Mouse (Mus musculus) midbrain, embryonic 13.5 days (tissue): ENCODE data around the gene Slco4a1. TPM values are rescaled to one million over a fixed set of nuclear protein-coding genes. Genes with fewer than 3 reads are reported as not detected.

Source experiments
- ATAC-seq: fragments of 200-750 bp; cut with Nextera tagmentation; 2 replicates; pipeline ENCODE4 v1.8.0; 2017; ENCODE audit warnings: mild to moderate bottlenecking, moderate TSS enrichment, moderate library complexity
- H3K27ac ChIP-seq: fragments of 300-500 bp; sonication (generic); 2 replicates; pipeline ENCODE4 v1.5.1; 2015; ENCODE audit warnings: inconsistent platforms, mild to moderate bottlenecking, moderate library complexity
- H3K27me3 ChIP-seq: fragments of 300-500 bp; sonication (generic); 2 replicates; pipeline ENCODE4 v1.6.1; 2015; ENCODE audit warnings: mild to moderate bottlenecking, inconsistent platforms
- H3K36me3 ChIP-seq: fragments of 300-500 bp; sonication (generic); 2 replicates; pipeline ENCODE4 v1.6.1; 2015; ENCODE audit warnings: mild to moderate bottlenecking, inconsistent platforms
- H3K4me1 ChIP-seq: fragments of 300-500 bp; sonication (generic); replicated peaks from 2 replicates; pipeline ENCODE4 v1.6.1; 2015; ENCODE audit warnings: inconsistent platforms
- H3K4me2 ChIP-seq: fragments of 300-500 bp; sonication (generic); replicated peaks from 2 replicates; pipeline ENCODE4 v1.6.1; 2015; ENCODE audit warnings: moderate library complexity, mild to moderate bottlenecking, inconsistent platforms
- H3K4me3 ChIP-seq: fragments of 300-500 bp; sonication (generic); replicated peaks from 2 replicates; pipeline ENCODE4 v1.5.1; 2015; ENCODE audit warnings: mild to moderate bottlenecking, inconsistent platforms
- H3K9ac ChIP-seq: fragments of 300-500 bp; sonication (generic); replicated peaks from 2 replicates; pipeline ENCODE4 v1.6.1; 2015; ENCODE audit warnings: mild to moderate bottlenecking, inconsistent platforms
- H3K9me3 ChIP-seq: fragments of 300-500 bp; sonication (generic); 2 replicates; pipeline ENCODE4 v1.6.1; 2016; ENCODE audit warnings: mild to moderate bottlenecking, inconsistent platforms
- WGBS: fragments of 180-500 bp; shearing (Covaris S2); methylation state at CpG from one replicate; pipeline ENCODE4 v1.1.7; 2015; 5-methylcytosine and 5-hydroxymethylcytosine counted together
- polyA plus RNA-seq: library from polyadenylated mRNA; unstranded; fragments of >200 nt; fragmentation: Nextera tagmentation; extraction: Ambion mirVana; gene quantifications from 2 replicates; pipeline ENCODE4 v1.2.1, GENCODE M21; 2015

Slco4a1 gene
- polyA plus RNA-seq, 1 experiment from 2014 or later, result 1.6 TPM

DNA sequence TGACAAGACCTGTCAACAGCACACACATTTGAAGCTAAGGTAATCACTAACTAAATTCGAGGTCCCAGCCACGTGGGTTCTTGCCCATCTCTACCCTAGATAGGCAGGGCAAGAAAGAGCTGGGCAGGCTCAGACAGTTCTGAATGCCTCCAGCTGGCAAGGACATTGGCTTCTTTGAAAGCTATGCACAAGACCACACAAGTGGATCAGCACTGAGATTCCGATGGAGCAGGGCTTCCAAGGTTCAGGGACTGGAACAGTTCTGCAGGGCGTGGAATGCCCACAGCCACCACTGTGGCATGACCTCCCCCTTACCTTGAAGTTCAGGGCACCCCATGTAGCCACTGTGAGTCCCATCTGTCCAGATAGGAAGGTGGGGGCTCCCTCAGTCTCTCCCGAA is 5.5 kb upstream of the Slco4a1 start:
- Histone ChIP-seq H3K27me3 (peaks cover 44% of the 10 kb centered on the region), H3K36me3 (no peaks in the 10 kb centered on the region), H3K9ac (no peak overlapping the region), H3K4me3 (no peak overlapping the region), H3K4me1 (peaks cover 3% of the 10 kb centered on the region), H3K4me2 (no peak overlapping the region), H3K27ac (no peak overlapping the region), H3K9me3 (no peaks in the 10 kb centered on the region)
- ATAC-seq, result no peak
- whole genome bisulfite sequencing, result 82% methylated on average over 5 of the region's 5 CpGs

DNA sequence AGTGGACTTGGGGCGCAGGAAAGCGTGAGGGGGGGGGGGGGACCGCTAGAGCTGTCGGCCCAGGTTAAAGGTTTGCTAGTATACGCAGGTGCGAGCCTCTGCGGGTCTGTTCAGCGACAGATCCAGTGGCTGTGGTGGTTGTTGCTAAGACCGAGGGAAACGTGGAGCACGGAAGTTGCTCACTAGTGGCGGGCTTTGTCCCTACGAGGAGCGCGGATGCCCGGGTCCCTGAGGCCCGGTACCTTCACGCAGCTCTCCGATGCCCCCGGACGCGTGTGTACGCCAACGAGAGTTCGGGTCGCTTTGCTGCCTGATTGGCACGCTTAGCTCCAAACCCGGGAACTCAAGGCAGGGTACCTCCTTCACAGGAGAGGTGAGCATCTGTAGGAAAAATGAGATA is 660 bp downstream of the Slco4a1 start:
- Histone ChIP-seq H3K4me3 (peak overlapping the region; percentile 53), H3K4me2 (peak overlapping the region; percentile 91), H3K9ac (peak overlapping the region; percentile 54), H3K27me3 (peaks cover 67% of the 10 kb centered on the region), H3K27ac (no peak overlapping the region), H3K4me1 (peaks cover 30% of the 10 kb centered on the region), H3K9me3 (no peaks in the 10 kb centered on the region), H3K36me3 (no peaks in the 10 kb centered on the region)
- no peak for ATAC-seq
- under 1% methylated on average over 27 of the region's 28 CpGs for WGBS

DNA sequence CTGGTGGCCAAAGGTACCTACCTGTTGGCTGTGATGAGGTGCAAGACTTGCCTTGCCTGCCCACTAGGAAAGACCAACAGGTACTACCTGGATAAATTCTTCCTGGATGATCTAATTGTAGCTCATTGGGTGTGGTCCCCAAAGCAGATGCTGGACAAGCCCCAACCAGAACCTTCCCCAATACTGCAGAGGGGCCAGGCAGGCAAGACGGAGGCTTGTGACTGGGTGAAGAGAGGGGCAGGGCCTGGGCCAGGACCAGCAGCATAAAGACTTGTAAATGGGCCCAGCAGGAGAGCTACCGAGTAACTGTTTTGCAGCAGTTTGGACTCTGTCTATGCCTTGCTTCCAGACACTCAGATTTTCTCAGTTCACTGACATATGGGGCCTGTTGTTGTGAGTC is 1.6 kb downstream of the Slco4a1 start:
- H3K9me3 ChIP-seq, result no peaks in the 10 kb centered on the region

DNA sequence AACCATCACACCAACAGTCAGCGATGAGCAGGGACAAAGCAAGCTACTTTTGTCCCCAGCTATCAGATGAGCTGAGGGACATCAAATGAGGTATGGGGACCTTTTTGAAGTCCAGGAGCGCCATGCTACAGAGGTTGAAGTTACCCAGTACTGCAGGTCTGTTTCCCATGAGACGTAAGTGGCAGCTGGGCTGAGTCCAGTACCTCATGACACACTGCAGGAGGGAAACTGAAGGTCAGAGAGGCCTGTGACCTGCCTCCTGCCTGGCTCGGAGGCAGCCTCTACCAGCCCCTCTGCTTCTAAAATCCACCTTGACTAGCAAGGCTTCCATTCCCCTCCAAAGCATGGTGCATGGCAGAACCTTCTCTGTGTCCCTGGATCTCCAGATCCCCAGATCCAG is 3.4 kb downstream of the Slco4a1 start:
- Histone ChIP-seq H3K4me3 (no peak overlapping the region), H3K4me1 (peaks cover 30% of the 10 kb centered on the region), H3K9ac (no peak overlapping the region), H3K9me3 (no peaks in the 10 kb centered on the region), H3K36me3 (no peaks in the 10 kb centered on the region), H3K27ac (no peak overlapping the region), H3K4me2 (no peak overlapping the region), H3K27me3 (peaks cover 50% of the 10 kb centered on the region)
- WGBS, result 79% methylated on average over 4 of the region's 4 CpGs
- no peak for ATAC-seq

More for the DNA sequence above, 1.6 kb downstream of the Slco4a1 start:
- H3K27me3 ChIP-seq, result peaks cover 65% of the 10 kb centered on the region
- peaks cover 30% of the 10 kb centered on the region for H3K4me1 ChIP-seq
- no peak overlapping the region for H3K4me3 ChIP-seq
- no peaks in the 10 kb centered on the region for H3K36me3 ChIP-seq
- WGBS, result 42% methylated on average over 2 of the region's 2 CpGs
- peak overlapping the region; percentile 91; the same call in 1 of the 2 replicates for H3K4me2 ChIP-seq
- no peak for ATAC-seq
- no peak overlapping the region for H3K27ac ChIP-seq
- no peak overlapping the region for H3K9ac ChIP-seq

DNA sequence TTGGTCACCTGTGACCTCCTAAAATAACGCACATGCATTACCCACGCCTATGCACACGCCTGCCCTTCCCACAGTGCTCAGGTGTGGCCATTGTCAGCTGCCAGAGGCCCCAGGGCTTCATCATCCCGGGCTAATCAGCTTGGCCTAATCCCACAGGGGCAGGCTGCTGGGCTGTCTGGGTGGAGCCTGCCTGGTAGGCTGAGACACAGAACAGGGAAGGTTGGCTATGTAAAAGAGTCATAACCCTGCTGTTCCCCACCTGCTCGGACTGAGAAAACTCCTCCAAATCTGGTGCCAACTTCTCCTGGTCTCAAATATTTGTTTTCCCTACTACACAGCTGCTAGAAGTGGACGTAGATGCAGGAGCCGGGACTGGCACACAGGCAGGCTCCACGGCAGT is 4.8 kb downstream of the Slco4a1 start:
- Histone ChIP-seq H3K4me2 (no peak overlapping the region), H3K27ac (no peak overlapping the region), H3K4me3 (no peak overlapping the region), H3K9ac (no peak overlapping the region), H3K36me3 (no peaks in the 10 kb centered on the region), H3K27me3 (peaks cover 37% of the 10 kb centered on the region), H3K9me3 (no peaks in the 10 kb centered on the region), H3K4me1 (peaks cover 26% of the 10 kb centered on the region)
- WGBS, result 44% methylated on average over 8 of the region's 8 CpGs
- no peak for ATAC-seq

DNA sequence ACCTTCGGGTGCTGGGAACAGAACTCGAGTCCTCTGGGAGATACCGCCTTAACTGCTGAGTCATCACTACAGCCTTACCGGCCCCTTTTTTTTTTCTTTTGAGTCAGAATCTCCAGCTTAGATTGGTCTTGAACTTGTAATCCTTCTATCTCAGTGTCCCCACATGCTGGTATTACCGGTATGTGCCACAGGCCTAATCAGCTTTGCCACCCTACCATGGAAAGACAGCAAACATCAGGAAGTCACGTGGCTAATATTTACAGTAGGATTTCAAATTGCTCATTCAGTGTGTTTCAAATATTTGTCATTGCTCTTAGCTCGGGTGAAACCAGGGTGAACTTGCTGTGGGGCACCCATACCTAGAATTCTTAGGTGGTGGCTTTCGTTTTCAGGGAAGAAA is 6.5 kb downstream of the Slco4a1 start:
- Histone ChIP-seq H3K9me3 (no peaks in the 10 kb centered on the region), H3K4me3 (no peak overlapping the region), H3K4me2 (no peak overlapping the region), H3K36me3 (no peaks in the 10 kb centered on the region), H3K27me3 (peaks cover 20% of the 10 kb centered on the region), H3K4me1 (peaks cover 19% of the 10 kb centered on the region), H3K27ac (no peak overlapping the region), H3K9ac (no peak overlapping the region)
- ATAC-seq, result no peak
- 88% methylated on average over 8 of the region's 8 CpGs for WGBS

DNA sequence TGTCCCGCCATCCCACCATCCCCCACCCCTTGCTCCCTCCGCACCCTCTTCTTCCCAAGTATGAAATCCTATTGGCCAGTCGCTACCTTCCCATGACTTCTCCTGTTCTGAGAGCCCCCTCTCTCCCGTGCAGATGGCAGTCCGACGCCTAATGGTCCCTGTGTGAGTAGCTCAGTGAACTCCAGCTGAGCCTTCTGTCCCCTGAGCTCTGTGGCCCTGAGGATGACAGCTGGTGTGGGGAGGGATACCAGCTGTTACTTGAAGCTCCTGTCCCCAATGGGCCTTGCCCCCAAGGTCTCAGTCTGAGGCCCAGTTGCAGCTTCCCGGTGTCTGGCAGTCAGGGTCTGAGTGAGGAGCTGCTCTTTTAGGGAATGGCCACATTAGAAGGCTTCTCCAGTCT is 10.5 kb downstream of the Slco4a1 start:
- Histone ChIP-seq H3K27me3 (peaks cover 6% of the 10 kb centered on the region), H3K4me2 (no peak overlapping the region), H3K27ac (no peak overlapping the region), H3K4me3 (no peak overlapping the region), H3K9ac (no peak overlapping the region), H3K36me3 (no peaks in the 10 kb centered on the region), H3K4me1 (peaks cover 9% of the 10 kb centered on the region; the same call in 1 of the 2 replicates), H3K9me3 (no peaks in the 10 kb centered on the region)
- 0 out of 2 replicates have a peak, but pooled peaks have one; percentile 32 for ATAC-seq
- 48% methylated on average over 7 of the region's 7 CpGs for WGBS

DNA sequence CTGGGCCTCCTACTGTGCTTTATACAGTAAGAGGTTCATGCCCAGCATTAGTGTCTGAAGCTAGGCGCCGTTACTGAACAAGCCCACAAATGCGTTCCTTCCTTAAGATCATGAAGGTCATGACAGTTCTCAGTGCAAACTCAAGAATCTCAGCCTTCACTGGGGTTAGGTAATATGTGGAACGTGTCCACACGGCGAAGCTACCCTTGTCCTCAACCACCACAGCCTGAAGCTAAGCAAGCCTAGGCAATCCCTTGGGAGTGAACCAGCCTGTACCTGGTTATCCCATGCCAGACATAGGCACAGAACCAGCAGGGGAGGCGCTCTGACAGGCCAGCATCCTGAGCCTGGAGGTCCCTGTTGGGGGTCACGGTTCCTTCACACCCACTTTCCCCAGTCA is 12.8 kb downstream of the Slco4a1 start:
- WGBS, result 91% methylated on average over 8 of the region's 8 CpGs

DNA sequence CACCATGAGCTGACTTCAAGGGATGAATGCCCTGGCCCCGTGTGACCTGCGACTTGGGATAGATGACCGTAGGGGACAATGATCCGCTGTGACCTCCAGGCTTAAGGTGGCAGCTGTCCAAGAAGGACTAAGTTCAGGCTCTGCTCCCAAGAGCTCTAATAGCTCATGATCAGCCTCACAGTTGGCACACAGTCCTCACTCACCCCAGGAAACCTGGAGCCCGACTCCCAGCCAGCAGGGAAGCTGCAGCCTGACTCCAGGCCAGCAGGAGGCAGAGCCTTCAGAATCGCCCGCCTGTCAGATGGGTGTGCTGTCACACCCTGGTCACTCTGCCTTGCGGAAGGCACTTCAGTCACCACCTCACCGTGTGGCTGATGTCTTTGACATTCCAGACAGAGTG is 13.7 kb downstream of the Slco4a1 start:
- H3K4me1 ChIP-seq, result peaks cover 13% of the 10 kb centered on the region; the same call in 1 of the 2 replicates
- peaks cover 12% of the 10 kb centered on the region for H3K27me3 ChIP-seq
- 76% methylated on average over 9 of the region's 9 CpGs for WGBS
- no peak for ATAC-seq
- no peak overlapping the region for H3K4me3 ChIP-seq
- no peak overlapping the region for H3K4me2 ChIP-seq
- no peaks in the 10 kb centered on the region for H3K36me3 ChIP-seq
- no peaks in the 10 kb centered on the region for H3K9me3 ChIP-seq
- no peak overlapping the region for H3K9ac ChIP-seq
- no peak overlapping the region for H3K27ac ChIP-seq

More for the DNA sequence above, 12.8 kb downstream of the Slco4a1 start:
- no peak overlapping the region for H3K27ac ChIP-seq
- peaks cover 13% of the 10 kb centered on the region; the same call in 1 of the 2 replicates for H3K4me1 ChIP-seq
- H3K9ac ChIP-seq, result no peak overlapping the region
- no peaks in the 10 kb centered on the region for H3K36me3 ChIP-seq
- no peak overlapping the region for H3K4me2 ChIP-seq
- H3K9me3 ChIP-seq, result no peaks in the 10 kb centered on the region
- peaks cover 12% of the 10 kb centered on the region for H3K27me3 ChIP-seq
- no peak for ATAC-seq
- no peak overlapping the region for H3K4me3 ChIP-seq

DNA sequence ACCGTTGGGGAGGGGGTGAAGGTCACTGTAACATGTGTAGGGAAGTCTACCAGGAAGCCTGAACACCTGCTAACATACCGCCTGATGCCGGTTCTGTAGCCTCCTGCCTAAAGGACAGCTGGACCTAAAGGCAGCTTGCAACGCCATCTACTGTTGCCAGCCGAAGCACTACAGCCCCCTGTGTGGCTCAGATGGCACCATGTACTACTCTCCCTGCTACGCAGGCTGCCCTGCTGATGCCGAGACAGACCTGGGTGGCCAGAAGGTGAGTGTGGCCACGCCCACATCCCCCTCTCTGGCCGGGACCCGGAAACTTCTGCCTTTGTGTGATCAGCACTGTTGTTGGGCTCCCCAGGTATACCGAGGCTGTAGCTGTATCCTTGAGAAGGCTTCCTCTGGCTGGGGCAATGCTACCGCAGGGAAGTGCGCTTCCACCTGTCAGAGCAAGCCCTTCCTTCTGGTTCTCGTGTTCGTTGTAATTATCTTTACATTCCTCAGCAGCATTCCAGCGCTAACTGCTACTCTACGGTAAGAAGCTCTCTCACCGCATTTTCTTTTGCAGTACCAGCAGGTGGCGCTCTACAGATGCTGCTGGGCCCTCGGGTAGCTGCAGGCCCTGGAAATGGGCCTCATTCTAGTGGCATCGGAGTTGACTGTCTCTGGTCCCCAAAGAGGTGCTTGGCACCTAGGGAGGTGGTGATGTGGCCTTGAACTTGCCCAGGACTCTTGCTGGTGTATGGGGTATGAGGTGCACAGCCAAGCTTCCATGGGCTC is 16.4 kb downstream of the Slco4a1 start:
- Histone ChIP-seq H3K9ac (no peak overlapping the region), H3K4me3 (no peak overlapping the region), H3K4me2 (peak overlapping the region; percentile 24; the same call in 1 of the 2 replicates), H3K27me3 (peaks cover 24% of the 10 kb centered on the region), H3K4me1 (0 out of 2 replicates have a peak, but pooled peaks cover 4% of the 10 kb centered on the region), H3K36me3 (no peaks in the 10 kb centered on the region), H3K9me3 (no peaks in the 10 kb centered on the region), H3K27ac (no peak overlapping the region)
- WGBS, result 4% methylated on average over 21 of the region's 21 CpGs
- ATAC-seq, result peak; percentile 47

DNA sequence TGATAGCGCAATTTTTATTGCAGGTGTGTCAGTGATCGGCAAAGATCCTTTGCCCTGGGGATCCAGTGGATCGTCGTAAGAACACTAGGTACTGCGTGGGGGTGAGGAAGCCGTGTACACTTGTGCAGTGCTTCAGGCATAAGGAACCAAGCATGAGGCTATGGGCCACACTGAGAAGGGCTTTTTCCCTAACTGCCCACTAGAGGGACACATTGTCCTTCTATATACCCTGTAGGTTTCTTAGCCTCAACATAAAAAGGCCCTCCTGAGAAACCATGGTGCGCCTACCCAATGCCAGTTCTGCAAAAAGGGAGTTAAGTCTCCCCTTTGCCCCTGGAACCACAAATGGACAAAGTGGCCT is 17.0 kb downstream of the Slco4a1 start:
- ATAC-seq, result peak; percentile 87
- WGBS, result 36% methylated on average over 7 of the region's 7 CpGs
- H3K4me1 ChIP-seq, result 0 out of 2 replicates have a peak, but pooled peaks cover 4% of the 10 kb centered on the region
- H3K27ac ChIP-seq, result no peak overlapping the region
- no peak overlapping the region for H3K4me2 ChIP-seq
- peaks cover 28% of the 10 kb centered on the region for H3K27me3 ChIP-seq
- no peak overlapping the region for H3K4me3 ChIP-seq
- no peaks in the 10 kb centered on the region for H3K9me3 ChIP-seq
- H3K9ac ChIP-seq, result no peak overlapping the region
- H3K36me3 ChIP-seq, result no peaks in the 10 kb centered on the region

DNA sequence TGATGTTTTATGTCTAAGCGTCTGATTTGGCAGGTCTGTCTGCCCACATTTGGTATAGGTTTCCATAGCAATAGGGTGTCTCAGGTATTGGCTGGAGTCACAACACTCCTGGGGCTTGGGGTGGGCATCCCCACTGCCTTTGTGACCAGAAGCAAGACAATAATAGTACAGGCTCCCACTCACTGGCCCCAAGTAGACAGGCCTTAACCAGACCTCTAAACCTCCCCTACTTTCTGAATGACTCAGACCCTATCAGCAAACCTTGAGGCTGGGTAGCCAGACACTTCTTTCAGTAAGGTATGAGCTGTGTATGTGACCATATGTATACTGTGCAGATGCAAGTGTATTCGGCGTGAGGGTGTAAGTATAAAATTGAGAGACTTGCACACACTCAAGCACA is 18.8 kb downstream of the Slco4a1 start:
- no peak overlapping the region for H3K9ac ChIP-seq
- H3K36me3 ChIP-seq, result no peaks in the 10 kb centered on the region
- H3K27me3 ChIP-seq, result peaks cover 46% of the 10 kb centered on the region
- 0 out of 2 replicates have a peak, but pooled peaks cover 4% of the 10 kb centered on the region for H3K4me1 ChIP-seq
- ATAC-seq, result no peak
- 91% methylated on average over 3 of the region's 3 CpGs for WGBS
- H3K9me3 ChIP-seq, result no peaks in the 10 kb centered on the region
- H3K4me2 ChIP-seq, result no peak overlapping the region
- H3K4me3 ChIP-seq, result no peak overlapping the region
- no peak overlapping the region for H3K27ac ChIP-seq
